Mouse (Mus musculus): Measurements from ENCODE around the gene Ifit2. TPM values are rescaled to one million over a fixed set of nuclear protein-coding genes. Genes with fewer than 3 reads are reported as not detected.

Gene Ifit2
- total RNA-seq (2022): 1 to 10 TPM; 3.2 to 4.4 (median 3.7) TPM

DNA sequence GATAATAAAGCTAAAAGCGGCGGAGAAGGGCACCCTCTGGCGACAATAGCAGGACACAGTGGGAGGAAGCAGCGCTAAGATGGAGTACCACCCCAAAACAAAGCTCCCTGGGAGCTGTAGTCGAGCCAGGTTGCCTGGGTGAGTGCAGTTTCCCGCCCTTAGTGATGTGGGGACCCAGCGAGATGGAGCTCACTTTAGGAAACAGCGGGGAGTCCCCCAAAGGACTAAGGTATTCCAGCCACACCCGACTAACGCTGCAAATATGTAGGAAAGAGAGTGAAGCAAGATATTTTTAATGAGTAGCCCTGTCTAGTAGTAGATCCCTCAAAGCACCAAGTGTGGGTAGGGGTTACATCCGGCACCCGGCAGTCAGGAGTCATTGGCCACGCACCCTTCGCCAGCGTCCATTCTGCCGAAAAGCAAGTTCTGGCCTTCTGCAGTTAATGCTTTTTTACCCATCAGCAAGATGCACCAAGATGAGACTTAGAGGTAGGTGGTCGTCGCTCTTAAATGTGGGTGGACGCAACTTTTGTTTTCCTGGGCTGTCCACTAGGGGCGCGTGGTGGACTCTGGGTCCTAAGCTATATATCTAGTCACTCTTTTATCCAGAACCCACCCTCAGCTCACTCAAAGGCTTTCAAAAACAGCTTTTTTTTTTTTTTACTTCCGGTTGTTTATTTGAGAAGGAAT, at the start of gene Ifit2:
Ifit2 (plus strand) TSS at position 161 of the 690 bp plus-strand sequence.
- DNase-seq (ENCODE audit: low spot score): peak; percentile 77

- DNase-seq (ENCODE audit: low spot score): peak; percentile 84
Observed at GRCm38 (mm10) chr19:34500763-34501162, 49.7 kb upstream of the Ifit2 start.

- DNase-seq (ENCODE audit: low spot score): no peak
Observed at GRCm38 (mm10) chr19:34505161-34505721, 45.3 kb upstream of the Ifit2 start.

- no peak for DNase-seq (ENCODE audit: low spot score)
Observed at GRCm38 (mm10) chr19:34510717-34511116, 39.8 kb upstream of the Ifit2 start.

GRCm38 (mm10) chr19:34511528-34511927, 39.0 kb upstream of the Ifit2 start:
- DNase-seq (ENCODE audit: low spot score): no peak

DNA sequence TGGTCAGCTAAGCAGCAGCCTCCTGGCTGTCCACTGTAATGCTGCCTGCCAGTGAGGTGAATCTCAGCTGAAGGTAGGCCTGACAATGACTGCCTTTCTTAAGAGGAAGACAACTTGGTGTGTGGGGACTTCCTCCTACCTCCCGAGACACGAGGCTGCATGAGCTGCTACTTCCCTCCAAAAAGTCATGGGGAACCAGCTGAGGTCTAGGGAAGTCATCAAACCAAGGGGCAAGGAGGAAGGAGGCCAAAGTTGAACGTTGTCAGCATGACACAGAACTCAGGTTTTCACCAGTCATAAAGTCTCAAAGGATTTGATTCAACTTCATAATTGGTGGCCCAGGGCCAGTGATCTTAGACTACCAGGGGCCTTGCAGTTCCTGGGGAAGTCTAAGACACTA, 34.8 kb upstream of the Ifit2 start:
- DNase-seq (ENCODE audit: low spot score): peak; percentile 46

DNA sequence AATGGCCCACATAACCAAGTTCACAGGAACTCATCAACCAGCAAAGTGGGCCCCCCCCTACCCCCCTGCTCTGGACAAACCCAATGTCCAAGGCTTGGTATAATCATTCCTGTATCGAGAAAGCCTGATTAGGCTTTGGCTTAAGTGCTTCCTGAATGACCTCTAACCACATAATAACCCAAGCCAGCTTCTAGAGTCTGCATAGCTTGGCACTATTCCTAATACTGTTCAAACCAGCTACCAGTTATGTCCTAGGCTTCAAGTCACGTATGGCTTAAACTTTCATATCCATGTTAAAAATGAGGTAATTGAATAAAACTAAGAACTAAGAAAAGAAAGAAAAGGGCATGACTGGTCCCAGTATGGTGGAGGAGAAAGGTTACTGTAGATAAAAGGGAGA, 34.1 kb upstream of the Ifit2 start:
- no peak for DNase-seq (ENCODE audit: low spot score)

GRCm38 (mm10) chr19:34517197-34517596, 33.3 kb upstream of the Ifit2 start:
- DNase-seq (ENCODE audit: low spot score): no peak

DNA sequence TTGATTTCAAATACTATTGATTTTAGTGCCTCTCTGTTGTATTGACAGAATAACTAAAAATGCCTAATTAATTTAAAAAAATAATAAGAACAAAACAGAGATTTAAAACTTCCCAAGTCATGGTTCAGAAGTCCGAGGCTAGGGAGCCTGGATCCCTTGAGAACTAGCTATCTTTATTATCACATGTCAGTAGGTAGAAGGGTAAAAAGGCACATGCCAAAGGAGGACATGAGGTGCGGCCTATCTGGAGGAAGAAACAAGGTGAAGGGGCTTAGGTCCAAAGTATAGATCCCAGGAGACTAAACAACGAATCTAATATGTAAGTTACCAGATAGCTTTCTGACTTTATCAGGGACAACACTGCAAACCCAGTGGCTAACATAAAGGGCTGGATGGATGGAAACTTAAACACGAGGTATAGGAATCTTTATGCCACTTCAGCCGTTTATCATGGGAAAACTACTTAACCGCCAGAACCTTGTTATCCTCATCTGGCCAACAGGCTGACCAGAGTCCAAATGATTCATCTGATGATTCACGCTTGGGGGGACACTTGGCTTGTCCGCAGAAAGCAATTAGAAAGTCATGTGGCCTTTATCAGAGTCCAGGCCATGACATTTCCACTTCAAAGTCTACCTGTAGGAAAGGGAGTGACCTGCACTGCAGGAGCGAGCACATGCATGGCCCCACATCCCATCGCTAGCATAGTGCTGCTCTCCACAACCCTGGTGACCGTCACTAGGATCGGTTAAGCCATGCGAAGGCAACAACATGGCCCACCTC, 32.5 kb upstream of the Ifit2 start:
- DNase-seq (ENCODE audit: low spot score): no peak

- no peak for DNase-seq (ENCODE audit: low spot score)
Observed at GRCm38 (mm10) chr19:34518786-34519185, 31.7 kb upstream of the Ifit2 start.

DNA sequence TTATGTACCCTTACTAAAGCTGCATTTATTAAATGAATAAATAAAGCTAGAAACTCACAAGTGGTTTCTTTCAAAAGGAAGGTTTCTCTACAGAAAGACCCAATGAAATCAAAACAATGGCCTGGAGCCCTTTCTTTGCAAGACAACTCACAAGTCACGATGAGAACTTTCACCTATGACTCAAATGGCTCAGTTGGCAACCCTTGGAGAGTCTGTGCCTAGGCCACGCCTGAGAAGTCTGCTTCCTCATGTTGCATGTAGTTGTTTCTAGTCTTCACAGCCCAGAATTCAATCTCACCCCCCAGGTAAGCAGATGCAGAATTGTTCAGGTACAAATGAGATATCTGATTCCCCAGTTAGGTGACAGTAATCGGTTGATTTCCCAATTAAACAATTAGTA, 30.8 kb upstream of the Ifit2 start:
- no peak for DNase-seq (ENCODE audit: low spot score)

DNA sequence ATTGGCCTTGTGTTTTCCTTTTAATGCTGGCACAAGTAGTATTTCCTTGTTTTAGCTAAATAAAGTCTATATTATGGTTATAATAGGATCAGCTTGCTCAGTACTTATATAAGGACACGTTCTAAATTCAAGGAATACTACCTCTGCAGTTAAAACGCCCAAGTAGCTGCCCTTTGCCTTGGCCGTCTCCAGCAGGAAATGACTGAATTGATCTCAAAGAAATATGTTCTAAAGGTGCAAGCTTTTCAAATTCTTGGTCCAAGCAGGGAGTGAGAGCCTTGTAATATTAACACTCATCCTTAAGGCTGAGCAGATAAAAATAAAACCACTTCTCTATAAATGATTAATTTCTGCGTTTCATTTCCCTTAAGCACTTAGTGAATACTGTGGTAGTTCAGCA, 30.4 kb upstream of the Ifit2 start:
- DNase-seq (ENCODE audit: low spot score): no peak

- no peak for DNase-seq (ENCODE audit: low spot score)
Observed at GRCm38 (mm10) chr19:34521361-34521760, 29.1 kb upstream of the Ifit2 start.

- no peak for DNase-seq (ENCODE audit: low spot score)
Observed at GRCm38 (mm10) chr19:34521978-34522377, 28.5 kb upstream of the Ifit2 start.

DNA sequence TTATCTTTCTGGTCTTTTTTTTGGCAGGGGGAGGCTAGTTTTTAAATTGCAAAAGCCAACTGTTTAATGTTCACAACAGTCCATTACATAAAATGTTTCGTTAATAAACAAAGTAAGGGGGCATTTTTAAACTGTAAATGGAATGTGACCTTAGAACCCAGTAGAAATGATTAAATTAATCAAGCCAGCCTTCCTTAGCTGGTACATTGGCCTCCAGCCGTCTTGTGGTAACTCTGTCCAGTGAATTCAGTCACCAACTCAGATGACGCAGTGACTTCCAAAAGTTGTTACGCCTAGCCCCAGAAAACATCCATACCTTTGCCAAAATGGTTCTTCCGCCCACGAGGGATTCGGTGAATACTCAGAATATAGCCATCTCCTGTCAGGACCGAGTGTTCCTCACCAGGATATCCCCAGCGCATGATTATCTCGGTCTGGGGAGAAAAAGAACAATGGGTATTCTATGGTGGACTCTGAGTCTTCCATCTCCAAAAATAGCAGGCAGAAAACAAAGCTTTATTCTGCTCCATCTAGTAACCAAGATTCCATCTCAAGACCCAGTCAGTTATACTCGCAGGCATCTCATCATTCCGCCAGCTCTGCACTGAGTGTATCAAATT, 27.3 kb upstream of the Ifit2 start:
- no peak for DNase-seq (ENCODE audit: low spot score)

DNA sequence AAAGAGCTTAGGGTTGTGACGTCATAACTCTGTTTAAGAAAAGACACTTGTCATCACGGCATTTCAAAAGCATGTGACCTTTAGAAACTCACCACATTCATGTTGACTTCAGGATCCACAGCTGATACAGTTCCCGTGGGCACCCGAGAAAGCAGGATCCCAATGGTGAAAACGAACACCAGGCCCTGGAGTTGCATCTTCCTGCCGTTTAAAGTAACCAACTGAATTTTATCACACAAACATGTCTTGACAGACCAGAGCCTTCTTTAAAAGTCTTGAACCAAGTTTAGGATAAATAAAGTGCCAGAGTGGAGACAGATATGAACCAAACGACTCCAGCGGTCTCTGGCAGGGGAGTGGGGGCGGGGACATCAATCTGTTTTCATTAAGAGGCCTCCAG, 25.8 kb upstream of the Ifit2 start:
- DNase-seq (ENCODE audit: low spot score): no peak

DNA sequence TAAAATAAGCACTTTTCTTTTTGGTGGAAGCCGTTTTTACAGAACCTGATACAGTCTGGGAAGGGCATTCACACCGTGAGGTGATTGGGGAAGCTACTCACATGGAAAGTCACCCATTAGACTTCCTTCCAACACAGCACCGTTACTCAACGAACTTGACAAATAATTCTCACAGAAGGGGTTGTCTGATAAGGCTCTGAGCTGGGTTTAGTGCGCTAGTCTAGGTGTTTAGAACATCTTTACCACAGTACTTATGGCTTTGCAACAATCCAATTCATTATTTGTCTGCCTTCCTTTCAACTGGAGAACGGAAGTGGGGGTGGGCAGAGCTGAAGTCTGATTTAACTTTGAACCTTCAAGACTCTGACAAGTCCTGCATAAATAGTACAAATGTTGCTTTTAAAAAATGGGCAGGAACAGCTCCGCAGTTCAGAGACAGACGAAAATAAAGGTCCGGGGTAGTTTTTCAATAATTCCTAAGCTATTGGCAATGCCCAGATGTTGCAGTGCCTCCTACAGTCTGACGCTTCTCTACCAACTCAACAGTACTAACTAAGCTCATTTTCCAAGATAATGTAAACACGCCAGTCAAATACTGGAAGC, 24.1 kb upstream of the Ifit2 start:
- DNase-seq (ENCODE audit: low spot score): no peak

DNA sequence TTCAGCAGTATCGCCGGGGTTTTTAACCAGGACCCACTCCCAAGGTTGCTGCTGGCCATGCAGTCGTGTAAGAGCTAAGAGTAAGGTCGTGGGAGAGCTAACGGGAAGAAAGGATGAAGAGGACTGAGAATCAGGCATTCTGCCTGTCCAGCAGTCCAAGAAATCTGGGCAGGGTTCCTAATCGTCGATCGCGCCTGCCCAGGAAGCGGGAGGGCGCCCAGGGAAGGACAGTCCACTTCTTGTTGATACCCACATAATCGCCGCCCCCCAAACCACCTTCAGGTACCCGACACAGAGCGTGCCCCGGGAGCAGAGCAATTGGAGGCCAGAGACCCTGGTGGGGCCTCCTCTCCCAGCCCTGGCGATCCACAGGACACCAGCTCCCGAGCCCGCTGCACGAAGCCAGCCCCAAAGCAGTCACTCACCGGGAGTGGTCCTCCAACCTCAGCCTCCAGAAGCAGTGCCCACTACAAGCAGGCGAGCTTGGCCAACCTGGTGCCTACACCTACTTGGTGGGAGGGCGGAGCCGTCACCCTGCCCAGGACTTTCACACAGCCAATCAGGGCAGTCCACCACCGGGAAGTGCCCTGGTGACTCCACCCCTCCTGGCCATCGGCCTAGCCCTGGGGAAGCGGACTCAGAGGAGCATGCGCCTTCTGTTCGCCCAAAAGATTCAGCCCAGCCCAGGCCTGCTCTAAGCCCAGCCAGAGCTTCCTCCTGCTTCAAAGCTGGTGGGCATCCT, 23.4 kb upstream of the Ifit2 start, which contains the start of gene Lipa:
Lipa (minus strand) TSS at position 534 of the 742 bp plus-strand sequence.
- DNase-seq (ENCODE audit: low spot score): peak; percentile 99

- DNase-seq (ENCODE audit: low spot score): no peak
Observed at GRCm38 (mm10) chr19:34532061-34532751, 18.3 kb upstream of the Ifit2 start.

GRCm38 (mm10) chr19:34539422-34539821, 11.1 kb upstream of the Ifit2 start:
- no peak for DNase-seq (ENCODE audit: low spot score)

DNA sequence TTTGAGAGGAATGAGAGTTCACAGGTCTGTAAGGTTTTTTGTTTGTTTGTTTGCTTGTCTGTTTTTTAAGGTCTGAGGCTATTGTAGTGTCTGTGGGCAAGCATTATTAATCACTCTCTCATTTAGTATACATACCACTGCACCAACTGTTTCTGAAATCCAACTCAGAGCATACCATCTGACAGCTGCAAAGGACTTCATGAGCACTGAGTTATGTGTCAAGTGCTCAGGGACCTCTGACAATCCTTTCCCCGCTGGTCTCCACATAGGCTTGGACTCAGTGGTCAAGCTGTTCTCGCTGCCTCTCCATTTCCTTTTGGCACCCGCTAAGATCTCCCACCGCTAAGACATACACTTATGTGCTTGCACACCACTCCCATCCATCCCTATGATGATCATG, 4.3 kb upstream of the Ifit2 start:
- DNase-seq (ENCODE audit: low spot score): no peak
